Mouse (Mus musculus) brain, embryonic 14.5 days (tissue): ENCODE results near the gene Pif1.

Source experiments
- CTCF ChIP-seq: fragments of 200-500 bp; IDR thresholded peaks from 2 replicates; pipeline ENCODE4 v1.5.1; 2012; ENCODE audit warnings: inconsistent platforms, mild to moderate bottlenecking, moderate library complexity, borderline replicate concordance; ENCODE audit not compliant: insufficient read depth, insufficient read length; ENCODE audit errors: extremely low read depth
- POLR2A ChIP-seq: fragments of 200-500 bp; IDR thresholded peaks from 2 replicates; pipeline ENCODE4 v1.6.1; 2012; ENCODE audit warnings: mild to moderate bottlenecking, inconsistent platforms, borderline replicate concordance; ENCODE audit not compliant: poor library complexity, insufficient read depth, insufficient read length, severe bottlenecking; ENCODE audit errors: extremely low read depth

GRCm38 (mm10) chr9:65641446-65642052 is 54.6 kb downstream of the Pif1 start:
- TF ChIP-seq POLR2A: no peak
- TF ChIP-seq CTCF: no peak
